Mouse (Mus musculus) myocyte (in vitro differentiated cells): ENCODE results near the gene Ube2j1.

Source experiments
- CEBPB ChIP-seq: IDR thresholded peaks from 2 replicates; pipeline ENCODE4 v1.6.1; 2011; ENCODE audit warnings: mild to moderate bottlenecking, moderate library complexity; ENCODE audit not compliant: poor library complexity, insufficient read depth, severe bottlenecking
- E2F4 ChIP-seq: IDR thresholded peaks from one replicate; pipeline ENCODE4 v1.6.1; 2011; ENCODE audit warnings: mild to moderate bottlenecking, control low read depth, moderate library complexity; ENCODE audit not compliant: insufficient read depth
- MAX ChIP-seq: IDR thresholded peaks from one replicate; pipeline ENCODE4 v1.6.1; 2011; ENCODE audit warnings: low read depth, mild to moderate bottlenecking, control low read depth
- MYOD1 ChIP-seq, 3 experiments: IDR thresholded peaks; one replicate each; pipeline ENCODE4 v1.6.1; 2011; ENCODE audit warnings: control low read depth in 2 of 3, low read depth in 2 of 3, mild to moderate bottlenecking in 2 of 3, moderate library complexity in 1 of 3; ENCODE audit not compliant: insufficient read length in 2 of 3, control insufficient read depth in 1 of 3
- MYOG ChIP-seq, 3 experiments: IDR thresholded peaks; one replicate each; pipeline ENCODE4 v1.6.1; 2011; ENCODE audit warnings: control low read depth in 2 of 3, low read depth in 2 of 3, mild to moderate bottlenecking in 2 of 3; ENCODE audit not compliant: insufficient read length in 2 of 3, control insufficient read depth in 1 of 3, insufficient read depth in 1 of 3
- POLR2A ChIP-seq: IDR thresholded peaks from one replicate; pipeline ENCODE4 v1.6.1; 2011; ENCODE audit warnings: low read depth, mild to moderate bottlenecking, control low read depth, moderate library complexity; ENCODE audit not compliant: insufficient read length
- POLR2AphosphoS2 ChIP-seq: IDR thresholded peaks from one replicate; pipeline ENCODE4 v1.6.1; 2011; ENCODE audit warnings: low read depth, control low read depth; ENCODE audit not compliant: insufficient read length
- REST ChIP-seq: IDR thresholded peaks from one replicate; pipeline ENCODE4 v1.6.1; 2011; ENCODE audit warnings: mild to moderate bottlenecking, control low read depth, moderate library complexity; ENCODE audit not compliant: insufficient read depth, insufficient read length
- SRF ChIP-seq: IDR thresholded peaks from one replicate; pipeline ENCODE4 v1.6.1; 2011; ENCODE audit warnings: low read depth; ENCODE audit not compliant: control insufficient read depth, insufficient read length
- TCF12 ChIP-seq: IDR thresholded peaks from one replicate; pipeline ENCODE4 v1.6.1; 2011; ENCODE audit warnings: mild to moderate bottlenecking, control low read depth; ENCODE audit not compliant: poor library complexity, insufficient read depth, severe bottlenecking
- TCF3 ChIP-seq: IDR thresholded peaks from one replicate; pipeline ENCODE4 v1.6.1; 2011; ENCODE audit warnings: low read depth, control low read depth; ENCODE audit not compliant: insufficient read length
- USF1 ChIP-seq: IDR thresholded peaks from one replicate; pipeline ENCODE4 v1.6.1; 2011; ENCODE audit warnings: low read depth, mild to moderate bottlenecking, control low read depth, moderate library complexity

GRCm38 (mm10) chr4:33070326-33070725 is 39.1 kb downstream of the Ube2j1 start:
- TF ChIP-seq CEBPB (no peak), MAX (no peak), E2F4 (no peak), POLR2A (no peak), TCF12 (no peak), MYOD1 (IDR thresholded peaks at IDR 0.05; ENCODE audit: control insufficient read depth in 1 of 3, insufficient read length in 2 of 3, low read depth in 2 of 3) (no peak), MYOG (IDR thresholded peaks at IDR 0.05; ENCODE audit: control insufficient read depth in 1 of 3, insufficient read depth in 1 of 3, insufficient read length in 2 of 3, low read depth in 2 of 3) (no peak), TCF3 (no peak), POLR2AphosphoS2 (no peak), USF1 (no peak), REST (no peak), SRF (no peak)
